Mouse (Mus musculus): ENCODE measurements at regions not wholly inside any gene's neighbourhood (a gene's known extent, or its start where the extent isn't known, plus 50 kb on each side); places are given as distances from the start of the nearest gene placed in this dataset.

GRCm38 (mm10) chr1:105433949-105434348 lies 77.4 kb upstream of the Rnf152 start:
- TF ChIP-seq CTCF (IDR thresholded peaks at IDR 0.05; ENCODE audit: borderline replicate concordance, insufficient read depth, low read depth, low read length) (no peak), POLR2A (IDR thresholded peaks at IDR 0.05; ENCODE audit: borderline replicate concordance, insufficient read depth, low read length) (no peak)
- no peak overlapping the region for H3K27ac ChIP-seq (ENCODE audit: insufficient read depth, low read length)
- no peaks in the 10 kb centered on the region for H3K27me3 ChIP-seq (ENCODE audit: control insufficient read depth, insufficient read depth, low read length)
- peak; percentile 57 to 64 for DNase-seq
- no peak overlapping the region for H3K4me3 ChIP-seq (replicated peaks; ENCODE audit: insufficient read depth, low read depth, low read length)
- 37% methylated on average over 2 of the region's 2 CpGs for WGBS
- H3K4me1 ChIP-seq (ENCODE audit: control insufficient read depth, insufficient read depth, low read length), result peaks cover 7% of the 10 kb centered on the region; the same call in 1 of the 2 replicates

GRCm38 (mm10) chr1:105431803-105432202 lies 75.3 kb upstream of the Rnf152 start:
- WGBS, result 96% methylated on average over 2 of the region's 2 CpGs
- Histone ChIP-seq H3K27me3 (ENCODE audit: control insufficient read depth, insufficient read depth, low read length) (no peaks in the 10 kb centered on the region), H3K4me1 (ENCODE audit: control insufficient read depth, insufficient read depth, low read length) (peaks cover 7% of the 10 kb centered on the region; the same call in 1 of the 2 replicates), H3K4me3 (replicated peaks; ENCODE audit: insufficient read depth, low read depth, low read length) (no peak overlapping the region), H3K27ac (ENCODE audit: insufficient read depth, low read length) (no peak overlapping the region)
- no peak for DNase-seq
- TF ChIP-seq CTCF (IDR thresholded peaks at IDR 0.05; ENCODE audit: borderline replicate concordance, insufficient read depth, low read depth, low read length) (no peak), POLR2A (IDR thresholded peaks at IDR 0.05; ENCODE audit: borderline replicate concordance, insufficient read depth, low read length) (no peak)

DNA sequence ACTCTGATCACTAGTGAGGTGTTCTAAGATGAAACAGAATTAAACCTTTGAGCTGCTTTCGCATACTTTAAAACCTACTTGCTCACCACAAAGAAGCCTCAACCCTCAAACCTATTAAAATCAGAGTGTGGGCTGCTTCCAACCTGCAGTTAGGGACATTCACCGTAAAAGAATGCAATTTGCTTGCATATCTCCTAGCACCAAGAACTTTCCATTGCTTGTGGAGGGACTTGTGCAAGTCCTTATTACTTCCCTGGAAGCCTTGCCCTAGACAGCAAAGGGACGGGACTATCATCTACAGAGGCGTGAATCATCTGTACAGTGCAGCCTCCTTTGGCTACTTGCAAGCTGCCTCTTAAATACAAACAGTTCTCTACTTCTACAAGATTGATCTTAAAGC lies 74.2 kb upstream of the Rnf152 start:
- Histone ChIP-seq H3K27me3 (ENCODE audit: control insufficient read depth, insufficient read depth, low read length) (no peaks in the 10 kb centered on the region), H3K4me3 (replicated peaks; ENCODE audit: insufficient read depth, low read depth, low read length) (no peak overlapping the region), H3K27ac (ENCODE audit: insufficient read depth, low read length) (no peak overlapping the region), H3K4me1 (ENCODE audit: control insufficient read depth, insufficient read depth, low read length) (peaks cover 7% of the 10 kb centered on the region; the same call in 1 of the 2 replicates)
- TF ChIP-seq POLR2A (IDR thresholded peaks at IDR 0.05; ENCODE audit: borderline replicate concordance, insufficient read depth, low read length) (no peak), CTCF (IDR thresholded peaks at IDR 0.05; ENCODE audit: borderline replicate concordance, insufficient read depth, low read depth, low read length) (no peak)
- DNase-seq, result no peak
- 98% methylated on average over 4 of the region's 4 CpGs for WGBS

DNA sequence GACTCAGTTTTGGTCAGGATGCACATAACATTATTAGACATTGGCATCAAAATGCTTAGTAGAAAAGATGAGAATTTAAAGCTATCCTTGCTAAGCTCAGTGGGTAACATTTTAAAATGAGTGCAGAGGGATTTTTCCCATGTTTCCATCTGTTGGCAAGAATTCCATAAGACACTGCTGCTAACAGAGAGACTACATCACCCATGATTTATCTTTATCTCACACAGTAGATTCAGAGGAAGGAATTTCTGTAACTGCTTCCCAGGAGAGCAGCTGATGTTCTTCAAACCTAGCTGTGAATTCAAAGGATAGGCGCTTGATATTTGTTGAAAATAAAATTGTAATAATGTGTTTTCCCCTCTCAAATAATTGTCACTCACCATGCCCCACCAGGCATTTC lies 71.7 kb upstream of the Rnf152 start:
- no peak overlapping the region for H3K4me3 ChIP-seq (replicated peaks; ENCODE audit: insufficient read depth, low read depth, low read length)
- no peak for DNase-seq
- no peaks in the 10 kb centered on the region for H3K27me3 ChIP-seq (ENCODE audit: control insufficient read depth, insufficient read depth, low read length)
- no peak overlapping the region for H3K27ac ChIP-seq (ENCODE audit: insufficient read depth, low read length)
- no peaks in the 10 kb centered on the region; the same call in 1 of the 2 replicates for H3K4me1 ChIP-seq (ENCODE audit: control insufficient read depth, insufficient read depth, low read length)
- WGBS, result 100% methylated on average over 1 of the region's 1 CpGs
- TF ChIP-seq CTCF (IDR thresholded peaks at IDR 0.05; ENCODE audit: borderline replicate concordance, insufficient read depth, low read depth, low read length) (no peak), POLR2A (IDR thresholded peaks at IDR 0.05; ENCODE audit: borderline replicate concordance, insufficient read depth, low read length) (no peak)

DNA sequence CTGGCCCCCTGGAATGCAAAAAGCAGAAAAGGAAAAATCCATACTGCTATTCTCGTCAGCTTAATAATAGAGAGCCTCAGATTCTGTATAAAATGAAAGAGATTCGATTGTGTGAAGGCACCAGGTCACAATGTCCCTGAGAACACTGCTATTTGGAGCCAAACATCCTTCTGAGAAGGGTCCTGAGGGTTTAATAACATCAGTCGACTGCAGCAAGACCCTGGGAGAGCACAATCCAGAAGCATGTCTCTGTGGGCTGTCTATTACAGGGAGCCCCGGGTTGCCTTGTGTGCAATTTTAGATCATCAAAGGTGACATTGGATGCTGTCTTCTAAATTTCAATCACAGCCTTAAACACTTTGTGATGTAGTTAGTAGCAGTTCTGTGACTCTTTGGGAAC lies 69.6 kb upstream of the Rnf152 start:
- no peak for DNase-seq
- Histone ChIP-seq H3K27me3 (ENCODE audit: control insufficient read depth, insufficient read depth, low read length) (no peaks in the 10 kb centered on the region), H3K4me3 (replicated peaks; ENCODE audit: insufficient read depth, low read depth, low read length) (no peak overlapping the region), H3K27ac (ENCODE audit: insufficient read depth, low read length) (no peak overlapping the region), H3K4me1 (ENCODE audit: control insufficient read depth, insufficient read depth, low read length) (no peaks in the 10 kb centered on the region)
- no peak for TF ChIP-seq POLR2A (IDR thresholded peaks at IDR 0.05; ENCODE audit: borderline replicate concordance, insufficient read depth, low read length)
- no peak for TF ChIP-seq CTCF (IDR thresholded peaks at IDR 0.05; ENCODE audit: borderline replicate concordance, insufficient read depth, low read depth, low read length)
- WGBS, result 56% methylated on average over 4 of the region's 4 CpGs

- Histone ChIP-seq H3K4me3 (replicated peaks; ENCODE audit: insufficient read depth, low read depth, low read length) (no peak overlapping the region), H3K4me1 (ENCODE audit: control insufficient read depth, insufficient read depth, low read length) (no peaks in the 10 kb centered on the region), H3K27me3 (ENCODE audit: control insufficient read depth, insufficient read depth, low read length) (no peaks in the 10 kb centered on the region), H3K27ac (ENCODE audit: insufficient read depth, low read length) (no peak overlapping the region)
- 43% methylated on average over 2 of the region's 2 CpGs for WGBS
- DNase-seq, result no peak
- TF ChIP-seq CTCF (IDR thresholded peaks at IDR 0.05; ENCODE audit: borderline replicate concordance, insufficient read depth, low read depth, low read length) (no peak), POLR2A (IDR thresholded peaks at IDR 0.05; ENCODE audit: borderline replicate concordance, insufficient read depth, low read length) (no peak)
Measured at GRCm38 (mm10) chr1:105423380-105423779, 66.9 kb upstream of the Rnf152 start.

DNA sequence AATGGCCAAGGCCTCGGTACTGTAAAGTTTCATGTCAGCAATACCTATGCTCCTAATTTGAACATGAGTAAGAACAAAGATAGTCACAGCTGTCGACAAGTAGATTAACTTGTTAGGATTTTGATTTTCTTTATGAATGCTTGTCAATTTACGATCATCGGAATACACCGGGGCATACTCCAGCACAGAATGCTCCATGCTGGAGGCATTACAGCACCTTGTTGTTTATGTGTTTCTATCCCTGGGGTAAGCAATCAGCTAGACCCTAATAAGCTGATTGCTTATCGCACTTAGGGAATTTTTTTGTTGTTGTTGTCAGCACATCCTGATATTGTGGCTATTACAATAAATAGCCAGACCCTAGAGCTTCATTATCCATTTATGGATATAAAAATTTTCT lies 66.4 kb upstream of the Rnf152 start:
- no peak overlapping the region for H3K27ac ChIP-seq (ENCODE audit: insufficient read depth, low read length)
- 95% methylated on average over 6 of the region's 6 CpGs for WGBS
- H3K4me1 ChIP-seq (ENCODE audit: control insufficient read depth, insufficient read depth, low read length), result no peaks in the 10 kb centered on the region
- H3K27me3 ChIP-seq (ENCODE audit: control insufficient read depth, insufficient read depth, low read length), result no peaks in the 10 kb centered on the region
- TF ChIP-seq CTCF (IDR thresholded peaks at IDR 0.05; ENCODE audit: borderline replicate concordance, insufficient read depth, low read depth, low read length) (no peak), POLR2A (IDR thresholded peaks at IDR 0.05; ENCODE audit: borderline replicate concordance, insufficient read depth, low read length) (no peak)
- DNase-seq, result no peak
- H3K4me3 ChIP-seq (replicated peaks; ENCODE audit: insufficient read depth, low read depth, low read length), result no peak overlapping the region

GRCm38 (mm10) chr1:105420374-105421046 lies 64.0 kb upstream of the Rnf152 start:
- no peak overlapping the region for H3K4me3 ChIP-seq (replicated peaks; ENCODE audit: insufficient read depth, low read depth, low read length)
- WGBS, result 52% methylated on average over 5 of the region's 5 CpGs

More at GRCm38 (mm10) chr1:105420374-105421046, 64.0 kb upstream of the Rnf152 start:
- peak; percentile 52 to 65 for DNase-seq
- Histone ChIP-seq H3K27ac (ENCODE audit: insufficient read depth, low read length) (no peak overlapping the region), H3K4me1 (ENCODE audit: control insufficient read depth, insufficient read depth, low read length) (no peaks in the 10 kb centered on the region), H3K27me3 (ENCODE audit: control insufficient read depth, insufficient read depth, low read length) (no peaks in the 10 kb centered on the region)
- no peak for TF ChIP-seq POLR2A (IDR thresholded peaks at IDR 0.05; ENCODE audit: borderline replicate concordance, insufficient read depth, low read length)
- no peak for TF ChIP-seq CTCF (IDR thresholded peaks at IDR 0.05; ENCODE audit: borderline replicate concordance, insufficient read depth, low read depth, low read length)

Measured in cerebellum, adult 2 months (tissue).